ENCODE assay signal across 28 mouse cellular contexts in genomic region chr16:41172839-41173238, GRCm38 (mm10).
DNase-seq lines count a peak whose midpoint lies in the region; ATAC-seq and TF ChIP-seq lines count a peak whose summit lies in the region.
"Had no signal": no experiment of that assay in that cellular context is flagged by ENCODE, and none has a peak within 500 bp of the region (broad histone marks: within the 10 kb centered on the region; RNA-seq: fewer than 3 reads in every experiment).

No protein-coding gene starts in this region.

- no peaks in the 10 kb centered on the region for H3K9me3 ChIP-seq in hindbrain, postnatal 0 days (ENCODE audit: low read length)
- no peaks in the 10 kb centered on the region for H3K9me3 ChIP-seq in hindbrain, embryonic 13.5 days
- no peaks in the 10 kb centered on the region for H3K9me3 ChIP-seq in forebrain, embryonic 16.5 days (ENCODE audit: control insufficient read depth, low read length)
- H3K9me3 ChIP-seq: embryonic facial prominence, embryonic 13.5 days; heart, embryonic 12.5 days; liver, embryonic 13.5 days; midbrain, embryonic 12.5 days had no signal

- H3K4me1 ChIP-seq in hindbrain, postnatal 0 days (ENCODE audit: insufficient read depth, low read length), result no peaks in the 10 kb centered on the region
- H3K4me1 ChIP-seq in hindbrain, embryonic 13.5 days (replicated peaks), result no peaks in the 10 kb centered on the region
- H3K4me1 ChIP-seq in forebrain, embryonic 16.5 days (replicated peaks; ENCODE audit: control insufficient read depth, insufficient read depth, low read length), result no peaks in the 10 kb centered on the region
- H3K4me1 ChIP-seq: embryonic facial prominence, embryonic 13.5 days; heart, embryonic 12.5 days; liver, embryonic 13.5 days; midbrain, embryonic 12.5 days had no signal

- DNase-seq in hindbrain, postnatal 0 days (ENCODE audit: low spot score), result peak; percentile 3
- peak; percentile 41 to 60 for DNase-seq in layer of hippocampus, adult 2 months (ENCODE audit: low spot score in 2 of 2)
- DNase-seq in layer of hippocampus, postnatal 36 days, result peak; percentile 32 to 33
- no peak for DNase-seq in embryo, embryonic 11 days
- no peak for DNase-seq in kidney, postnatal 10 days
- DNase-seq: adrenal gland, postnatal 36 days; B cell, adult 2 months; cerebellum, adult 18-20 months; cerebellum, postnatal 25 days; gastrocnemius, postnatal 10 days; heart, adult 11 months; heart, postnatal 10 days; kidney, adult 18-20 months; liver, embryonic 13.5 days; lung, adult 2 months; lung, postnatal 14 days; thymus, postnatal 25 days had no signal

- H3K4me2 ChIP-seq in hindbrain, postnatal 0 days (ENCODE audit: low read depth, low read length), result no peak overlapping the region
- H3K4me2 ChIP-seq in hindbrain, embryonic 13.5 days, result no peak overlapping the region
- no peak overlapping the region for H3K4me2 ChIP-seq in forebrain, embryonic 16.5 days (ENCODE audit: low read length)
- H3K4me2 ChIP-seq: embryonic facial prominence, embryonic 13.5 days; heart, embryonic 12.5 days; liver, embryonic 13.5 days; midbrain, embryonic 12.5 days had no signal

- no peak for ATAC-seq in hindbrain, postnatal 0 days
- ATAC-seq in hindbrain, embryonic 13.5 days (ENCODE audit: low FRiP score), result no peak
- peak; percentile 59; the same call in 1 of the 2 replicates for ATAC-seq in forebrain, embryonic 16.5 days
- ATAC-seq: inflammation-experienced regulatory T-cells, adult 6 months; Patski had no signal

- no peaks in the 10 kb centered on the region for H3K27me3 ChIP-seq in hindbrain, postnatal 0 days (ENCODE audit: insufficient read depth, low read length)
- H3K27me3 ChIP-seq in hindbrain, embryonic 13.5 days, result no peaks in the 10 kb centered on the region
- no peaks in the 10 kb centered on the region for H3K27me3 ChIP-seq in forebrain, embryonic 16.5 days (replicated peaks; ENCODE audit: control insufficient read depth, insufficient read depth, low read length)
- H3K27me3 ChIP-seq: CH12.LX; embryonic facial prominence, embryonic 13.5 days; heart, embryonic 12.5 days; liver, embryonic 13.5 days; midbrain, embryonic 12.5 days; Patski had no signal

- WGBS in hindbrain, postnatal 0 days, result 50% methylated on average over 1 of the region's 1 CpGs
- 84% methylated on average over 1 of the region's 1 CpGs for WGBS in hindbrain, embryonic 13.5 days
- 46% methylated on average over 1 of the region's 1 CpGs for WGBS in forebrain, embryonic 16.5 days

- no peak overlapping the region for H3K9ac ChIP-seq in hindbrain, postnatal 0 days (replicated peaks; ENCODE audit: low read length)
- no peak overlapping the region for H3K9ac ChIP-seq in hindbrain, embryonic 13.5 days
- H3K9ac ChIP-seq in forebrain, embryonic 16.5 days (replicated peaks; ENCODE audit: low read depth, low read length), result no peak overlapping the region
- H3K9ac ChIP-seq: embryonic facial prominence, embryonic 13.5 days; heart, embryonic 12.5 days; liver, embryonic 13.5 days; midbrain, embryonic 12.5 days had no signal

- no peaks in the 10 kb centered on the region for H3K36me3 ChIP-seq in hindbrain, postnatal 0 days (ENCODE audit: insufficient read depth, low read length)
- H3K36me3 ChIP-seq in hindbrain, embryonic 13.5 days, result no peaks in the 10 kb centered on the region
- no peaks in the 10 kb centered on the region for H3K36me3 ChIP-seq in forebrain, embryonic 16.5 days (ENCODE audit: control insufficient read depth, insufficient read depth)
- H3K36me3 ChIP-seq: embryonic facial prominence, embryonic 13.5 days; G1E; heart, embryonic 12.5 days; liver, embryonic 13.5 days; midbrain, embryonic 12.5 days had no signal

- TF ChIP-seq CTCF in hindbrain, postnatal 0 days (IDR thresholded peaks at IDR 0.05; ENCODE audit: low read depth), result no peak
- TF ChIP-seq CTCF in layer of hippocampus, adult 2 months (conservative IDR thresholded peaks at IDR 0.05), result no peak

- H3K27ac ChIP-seq in hindbrain, postnatal 0 days, result no peak overlapping the region
- H3K27ac ChIP-seq in hindbrain, embryonic 13.5 days, result no peak overlapping the region
- no peak overlapping the region for H3K27ac ChIP-seq in forebrain, embryonic 16.5 days (ENCODE audit: low read length)
- no peak overlapping the region; the same call in 1 of the 2 replicates for H3K27ac ChIP-seq in layer of hippocampus, adult 2 months
- H3K27ac ChIP-seq: embryonic facial prominence, embryonic 13.5 days; kidney, postnatal 0 days; liver, embryonic 13.5 days; midbrain, embryonic 12.5 days had no signal

- no peak overlapping the region for H3K4me3 ChIP-seq in hindbrain, postnatal 0 days (ENCODE audit: low read length)
- no peak overlapping the region for H3K4me3 ChIP-seq in hindbrain, embryonic 13.5 days
- no peak overlapping the region for H3K4me3 ChIP-seq in forebrain, embryonic 16.5 days (replicated peaks; ENCODE audit: low read length)
- H3K4me3 ChIP-seq in layer of hippocampus, adult 2 months, result no peak overlapping the region
- H3K4me3 ChIP-seq: embryonic facial prominence, embryonic 13.5 days; erythroblast, embryonic 14.5 days; heart, embryonic 12.5 days; liver, embryonic 13.5 days; midbrain, embryonic 12.5 days had no signal

Comparison
In these comparisons a context has a peak if more than half of its experiments do, and no peak if none do; other contexts are left out.
1. DNase-seq: peak in hindbrain, postnatal 0 days (single experiment), layer of hippocampus, adult 2 months (2 of 2) and layer of hippocampus, postnatal 36 days (2 of 2); none in embryo, embryonic 11 days (single experiment) and kidney, postnatal 10 days (single experiment).